Mouse (Mus musculus) cortical plate, adult 2 months (tissue): ENCODE measurements around the gene Abracl. TPM values are rescaled to one million over a fixed set of nuclear protein-coding genes. Genes with fewer than 3 reads are reported as not detected.

Source experiments
- H3K27ac ChIP-seq: fragments of 200-500 bp; 2 replicates; pipeline ENCODE4 v1.5.1; 2012; ENCODE audit warnings: low read length, control low read depth, inconsistent platforms; ENCODE audit not compliant: insufficient read depth
- H3K4me1 ChIP-seq: fragments of 200-500 bp; 2 replicates; pipeline ENCODE4 v1.6.1; 2011; ENCODE audit warnings: low read length; ENCODE audit not compliant: control insufficient read depth, insufficient read depth
- H3K4me3 ChIP-seq: fragments of 200-500 bp; 2 replicates; pipeline ENCODE4 v1.5.1; 2011; ENCODE audit warnings: mild to moderate bottlenecking, low read length, control low read depth; ENCODE audit not compliant: insufficient read depth
- CTCF ChIP-seq: fragments of 200-500 bp; IDR thresholded peaks from 2 replicates; pipeline ENCODE4 v1.5.1; 2011; ENCODE audit warnings: mild to moderate bottlenecking, control low read depth, low read length; ENCODE audit not compliant: insufficient read depth; ENCODE audit errors: extremely low read depth
- POLR2A ChIP-seq: fragments of 200-500 bp; IDR thresholded peaks from 2 replicates; pipeline ENCODE4 v1.6.1; 2011; ENCODE audit warnings: mild to moderate bottlenecking, low read length, control low read depth; ENCODE audit not compliant: insufficient read depth; ENCODE audit errors: extremely low read depth
- polyA plus RNA-seq: library from polyadenylated mRNA; depleted of rRNA; stranded (reverse); fragments of >200 nt; gene quantifications from 2 replicates; pipeline ENCODE4 v1.2.3, GENCODE M21; 2012

The Abracl gene
- polyA plus RNA-seq, 1 experiment = 24.3 TPM

GRCm38 (mm10) chr10:18061533-18061932 lies 38.4 kb upstream of the Abracl start:
- no peak overlapping the region for H3K4me3 ChIP-seq
- TF ChIP-seq CTCF = no peak
- no peak for TF ChIP-seq POLR2A
- no peak overlapping the region for H3K27ac ChIP-seq
- peaks cover 4% of the 10 kb centered on the region for H3K4me1 ChIP-seq

DNA sequence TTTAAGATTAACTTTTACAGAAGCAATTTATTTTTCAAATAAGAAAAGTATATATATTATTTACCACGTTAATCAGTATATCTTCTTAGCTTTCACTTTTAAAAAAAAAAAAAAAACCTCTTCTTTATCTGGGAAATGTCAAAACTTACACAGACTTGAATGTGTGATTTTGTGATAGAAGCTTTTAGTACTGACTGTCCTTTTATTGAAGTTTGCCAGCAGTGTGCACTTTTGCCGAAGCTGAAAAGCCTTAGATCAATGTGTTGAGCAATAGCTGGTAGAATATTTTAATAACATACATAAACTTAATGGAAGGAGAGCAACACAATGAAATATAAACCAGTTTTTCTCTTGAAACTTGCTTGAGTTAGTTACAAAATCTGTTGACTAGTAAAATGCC lies 37.7 kb upstream of the Abracl start:
- Histone ChIP-seq H3K4me3 (no peak overlapping the region), H3K27ac (no peak overlapping the region), H3K4me1 (peaks cover 4% of the 10 kb centered on the region)
- TF ChIP-seq CTCF = no peak
- no peak for TF ChIP-seq POLR2A

DNA sequence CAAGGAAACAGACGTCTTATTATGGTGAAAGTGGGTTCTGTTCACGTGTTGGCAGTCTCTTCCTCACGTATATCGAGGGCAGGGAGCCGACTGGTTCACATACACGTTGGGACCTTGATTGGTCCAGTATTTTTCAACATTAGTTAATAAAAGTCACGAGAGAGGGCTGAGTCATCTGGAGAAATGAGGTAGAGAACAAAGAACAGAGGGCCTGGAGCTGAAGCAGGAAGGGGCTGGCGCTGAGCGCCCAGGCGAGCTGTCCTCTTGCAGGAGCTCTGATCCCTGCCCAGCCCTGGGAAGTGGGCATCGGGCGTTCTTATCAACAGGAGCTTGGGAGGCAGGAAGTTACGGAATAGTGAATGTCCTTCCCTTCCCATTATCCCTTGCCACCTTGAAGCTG lies 36.7 kb upstream of the Abracl start:
- H3K27ac ChIP-seq = no peak overlapping the region
- TF ChIP-seq POLR2A = no peak
- H3K4me3 ChIP-seq = no peak overlapping the region
- peaks cover 4% of the 10 kb centered on the region for H3K4me1 ChIP-seq

- Histone ChIP-seq H3K4me3 (no peak overlapping the region), H3K4me1 (peaks cover 4% of the 10 kb centered on the region), H3K27ac (no peak overlapping the region)
- TF ChIP-seq CTCF = no peak
- no peak for TF ChIP-seq POLR2A
Measured at GRCm38 (mm10) chr10:18058681-18059338, 35.7 kb upstream of the Abracl start.

- Histone ChIP-seq H3K4me1 (peaks cover 2% of the 10 kb centered on the region), H3K27ac (no peak overlapping the region), H3K4me3 (peak overlapping the region; percentile 92)
- TF ChIP-seq POLR2A (no peak), CTCF (no peak)
Measured at GRCm38 (mm10) chr10:18056391-18056745, 33.3 kb upstream of the Abracl start.

GRCm38 (mm10) chr10:18055696-18056390 lies 32.8 kb upstream of the Abracl start, which contains the start of gene Reps1:
TSS of gene Reps1 (plus strand) at chr10:18055861.
- peak within 1 kb of the TSS; percentile 92 for H3K4me3 ChIP-seq
- H3K27ac ChIP-seq = peak within 1 kb of the TSS; percentile 72; the same call in 1 of the 2 replicates
- peaks cover 2% of the 10 kb centered on the region for H3K4me1 ChIP-seq
- TF ChIP-seq POLR2A (no peak), CTCF (no peak)

- no peak for TF ChIP-seq POLR2A
- 0 out of 2 replicates have a peak, but pooled peaks have one; percentile 21 for TF ChIP-seq CTCF
- H3K27ac ChIP-seq = no peak overlapping the region
- H3K4me3 ChIP-seq = peak overlapping the region; percentile 92
- peaks cover 2% of the 10 kb centered on the region for H3K4me1 ChIP-seq
Measured at GRCm38 (mm10) chr10:18055009-18055695, 32.1 kb upstream of the Abracl start.

DNA sequence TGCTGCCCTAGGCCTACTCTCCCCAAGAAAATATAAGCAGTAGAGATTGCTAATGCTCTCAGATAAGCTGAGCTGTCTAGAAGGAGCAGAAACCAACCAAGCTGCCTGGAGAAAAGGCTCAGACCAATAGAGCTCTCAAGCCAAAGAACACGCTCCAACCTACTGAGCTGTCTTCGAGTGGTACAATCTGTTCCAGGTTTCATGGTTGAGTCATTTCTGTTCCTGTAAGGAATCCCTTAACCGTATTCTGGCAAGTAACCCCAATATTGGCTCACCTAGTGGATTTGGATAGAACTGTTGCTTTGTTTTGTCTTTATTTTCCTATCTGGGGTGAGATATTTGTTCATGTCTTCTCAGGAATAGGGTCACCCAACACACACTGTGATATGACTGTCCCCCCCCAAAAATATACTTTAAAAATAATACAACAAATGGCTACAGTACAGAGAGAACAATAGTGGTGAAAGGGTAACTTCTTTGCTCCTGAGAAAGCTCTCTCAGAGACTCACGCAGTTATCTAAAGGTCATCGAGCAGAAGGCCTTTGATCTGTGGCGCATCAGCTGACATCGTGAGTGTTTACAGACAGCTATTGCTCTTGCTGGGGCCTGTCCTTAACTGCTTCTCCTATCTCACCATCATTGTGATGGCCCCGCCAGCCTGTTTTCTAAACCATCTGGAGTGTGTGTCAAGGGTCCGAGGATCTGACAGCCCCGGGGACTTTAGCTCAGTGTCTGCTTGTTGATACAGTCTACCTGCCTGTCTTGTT lies 24.5 kb upstream of the Abracl start:
- no peak overlapping the region for H3K27ac ChIP-seq
- H3K4me3 ChIP-seq = no peak overlapping the region
- TF ChIP-seq CTCF (no peak), POLR2A (no peak)
- H3K4me1 ChIP-seq = no peaks in the 10 kb centered on the region

- H3K4me3 ChIP-seq = no peak overlapping the region
- no peaks in the 10 kb centered on the region for H3K4me1 ChIP-seq
- H3K27ac ChIP-seq = no peak overlapping the region
- TF ChIP-seq POLR2A (no peak), CTCF (no peak)
Measured at GRCm38 (mm10) chr10:18046380-18046779, 23.3 kb upstream of the Abracl start.
